7 mouse cellular contexts compared by ENCODE assay signal in the genomic region with DNA sequence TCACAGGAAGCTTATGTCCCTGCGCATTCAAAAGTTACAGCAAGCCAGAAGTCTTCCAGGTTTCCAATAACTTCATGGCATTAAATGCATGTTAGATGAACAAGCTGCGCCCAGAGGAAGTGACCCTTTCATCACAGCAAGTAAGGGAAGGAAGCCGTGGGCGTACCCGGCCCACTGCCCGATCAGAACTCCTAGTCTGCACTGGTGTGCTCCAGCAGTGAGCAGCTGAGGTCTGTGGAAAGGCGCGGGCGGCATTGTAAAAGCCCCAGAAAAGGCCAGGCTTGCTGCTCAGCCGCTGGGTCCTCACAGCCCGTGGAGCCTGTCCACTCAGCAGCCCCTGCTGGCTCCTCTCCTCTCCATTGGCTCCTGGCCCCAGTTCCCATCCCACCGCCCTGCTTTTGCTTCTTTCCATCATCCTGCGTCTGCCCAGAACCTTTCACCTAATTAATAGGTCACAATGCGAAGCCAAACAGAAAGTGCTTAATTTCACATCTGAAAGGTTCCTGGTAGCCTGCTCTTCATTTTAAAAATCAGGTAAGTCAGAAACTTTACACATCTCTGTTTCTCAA. TPM values are rescaled to one million over a fixed set of nuclear protein-coding genes. Genes with fewer than 3 reads are reported as not detected.
DNase-seq lines count a peak whose midpoint lies in the region; ATAC-seq and TF ChIP-seq lines count a peak whose summit lies in the region.

No protein-coding gene starts in this region.

- no peaks in the 10 kb centered on the region for H3K9me3 ChIP-seq in embryonic facial prominence, embryonic 14.5 days (ENCODE audit: control insufficient read depth, low read length)
- no peaks in the 10 kb centered on the region for H3K9me3 ChIP-seq in heart, embryonic 13.5 days

- no peak for TF ChIP-seq CTCF in layer of hippocampus, adult 2 months (conservative IDR thresholded peaks at IDR 0.05)

- no peak overlapping the region for H3K9ac ChIP-seq in embryonic facial prominence, embryonic 14.5 days (ENCODE audit: low read depth, low read length)
- no peak overlapping the region for H3K9ac ChIP-seq in heart, embryonic 13.5 days

- DNase-seq in layer of hippocampus, adult 2 months (ENCODE audit: low spot score in 2 of 2) = peak in 1 of 2 experiments; percentile 9
- no peak for DNase-seq in layer of hippocampus, postnatal 25 days (ENCODE audit: extremely low spot score in 1 of 2, low spot score in 1 of 2)
- DNase-seq in embryonic facial prominence, embryonic 14.5 days (ENCODE audit: low spot score) = peak; percentile 27
- DNase-seq in lung, postnatal 36 days = peak; percentile 49
- no peak for DNase-seq in layer of hippocampus, postnatal 36 days
- DNase-seq in spleen, postnatal 14 days (ENCODE audit: low spot score in 2 of 2) = no peak

- H3K4me1 ChIP-seq in embryonic facial prominence, embryonic 14.5 days (ENCODE audit: control insufficient read depth, insufficient read depth, low read length) = no peaks in the 10 kb centered on the region
- H3K4me1 ChIP-seq in heart, embryonic 13.5 days = peaks cover 14% of the 10 kb centered on the region

- no peak for ATAC-seq in embryonic facial prominence, embryonic 14.5 days (ENCODE audit: low read depth)
- ATAC-seq in heart, embryonic 13.5 days (ENCODE audit: extremely low read depth, insufficient number of reproducible peaks, low FRiP score, low TSS enrichment) = 0 out of 2 replicates have a peak, but pooled peaks have one; percentile 46

- H3K27ac ChIP-seq in layer of hippocampus, adult 2 months = peak overlapping the region; percentile 51; the same call in 1 of the 2 replicates
- no peak overlapping the region for H3K27ac ChIP-seq in embryonic facial prominence, embryonic 14.5 days (replicated peaks; ENCODE audit: low read depth, low read length)
- H3K27ac ChIP-seq in heart, embryonic 13.5 days (replicated peaks) = peak overlapping the region; percentile 66

- H3K4me2 ChIP-seq in embryonic facial prominence, embryonic 14.5 days (ENCODE audit: low read depth, low read length) = no peak overlapping the region
- H3K4me2 ChIP-seq in heart, embryonic 13.5 days = peak overlapping the region; percentile 35

- no peaks in the 10 kb centered on the region for H3K27me3 ChIP-seq in embryonic facial prominence, embryonic 14.5 days (replicated peaks; ENCODE audit: control insufficient read depth, insufficient read depth, low read length)
- H3K27me3 ChIP-seq in heart, embryonic 13.5 days (replicated peaks) = no peaks in the 10 kb centered on the region

- no peak overlapping the region for H3K4me3 ChIP-seq in layer of hippocampus, adult 2 months
- no peak overlapping the region for H3K4me3 ChIP-seq in embryonic facial prominence, embryonic 14.5 days (ENCODE audit: low read depth, low read length)
- H3K4me3 ChIP-seq in heart, embryonic 13.5 days = no peak overlapping the region; the same call in 1 of the 2 replicates

- WGBS in embryonic facial prominence, embryonic 14.5 days = 70% methylated on average over 9 of the region's 14 CpGs
- 49% methylated on average over 14 of the region's 14 CpGs for WGBS in heart, embryonic 13.5 days

- H3K36me3 ChIP-seq in embryonic facial prominence, embryonic 14.5 days (ENCODE audit: control insufficient read depth, insufficient read depth, low read length) = no peaks in the 10 kb centered on the region
- peaks cover 17% of the 10 kb centered on the region for H3K36me3 ChIP-seq in heart, embryonic 13.5 days

RNA-seq across cellular contexts. Expression of a gene that starts 47.5 kb away (rescaled TPM):
- 10 to 100 TPM; 22.0 to 23.4 TPM for total RNA-seq in layer of hippocampus, adult 2 months (2021)
- 10 to 100 TPM; 17.4 to 19.9 TPM for total RNA-seq in layer of hippocampus, postnatal 25 days (2021)
- 21.2 and 24.6 TPM in 2 replicates for polyA plus RNA-seq in embryonic facial prominence, embryonic 14.5 days (2014; fragmentation: Nextera tagmentation; extraction: Ambion mirVana)
- 27.2 and 31.9 TPM in 2 replicates for polyA plus RNA-seq in heart, embryonic 13.5 days (2015; fragmentation: Nextera tagmentation; extraction: Ambion mirVana)
- total RNA-seq in layer of hippocampus, postnatal 36 days (2021) = 10 to 100 TPM; 21.2 to 23.0 TPM

Comparison
In these comparisons a context has a peak if more than half of its experiments do, and no peak if none do; other contexts are left out.
1. DNase-seq: peak in embryonic facial prominence, embryonic 14.5 days (single experiment) and lung, postnatal 36 days (single experiment); none in layer of hippocampus, postnatal 25 days (0 of 2), layer of hippocampus, postnatal 36 days (0 of 2) and spleen, postnatal 14 days (0 of 2).